Mouse (Mus musculus): ENCODE results near the gene Cbln4. TPM values are rescaled to one million over a fixed set of nuclear protein-coding genes. Genes with fewer than 3 reads are reported as not detected.

Gene Cbln4
- polyA plus RNA-seq (2012; rRNA removed): not detected in 2 replicates

GRCm38 (mm10) chr2:172043235-172043610 lies at the start of gene Cbln4:
Cbln4 (minus strand) TSS chr2:172043466.

Other genes with a start within 250 kb of the Cbln4 start
- not detected in 2 replicates for gene Mc3r, start 205.0 kb upstream of the Cbln4 start, polyA plus RNA-seq (2012; rRNA removed)